Mouse (Mus musculus) forebrain, postnatal 0 days (tissue): Measurements from ENCODE around the gene Dcdc2a. TPM values are rescaled to one million over a fixed set of nuclear protein-coding genes. Genes with fewer than 3 reads are reported as not detected.

Source experiments
- ATAC-seq: fragments of 200-750 bp; cut with Nextera tagmentation; 2 replicates; pipeline ENCODE4 v1.8.0; 2017; ENCODE audit warnings: mild to moderate bottlenecking, moderate library complexity
- DNase-seq: peaks from one replicate; pipeline ENCODE4 v3.0.0-alpha.2; 2015
- H3K27ac ChIP-seq: fragments of 300-500 bp; sonication (generic); 2 replicates; pipeline ENCODE4 v1.5.1; 2014; ENCODE audit warnings: low read depth, mild to moderate bottlenecking, antibody characterized with exemption, low read length, moderate library complexity, mixed read lengths
- H3K27me3 ChIP-seq: fragments of 300-500 bp; sonication (generic); 2 replicates; pipeline ENCODE4 v1.6.1; 2014; ENCODE audit warnings: mild to moderate bottlenecking, low read length, mixed read lengths; ENCODE audit not compliant: insufficient read depth
- H3K36me3 ChIP-seq: fragments of 300-500 bp; sonication (generic); 2 replicates; pipeline ENCODE4 v1.6.1; 2014; ENCODE audit warnings: mild to moderate bottlenecking, moderate library complexity; ENCODE audit not compliant: insufficient read depth
- H3K4me1 ChIP-seq: fragments of 300-500 bp; sonication (generic); 2 replicates; pipeline ENCODE4 v1.6.1; 2014; ENCODE audit warnings: antibody characterized with exemption; ENCODE audit not compliant: insufficient read depth
- H3K4me2 ChIP-seq: fragments of 300-500 bp; sonication (generic); 2 replicates; pipeline ENCODE4 v1.6.1; 2014; ENCODE audit warnings: low read depth, mild to moderate bottlenecking, moderate library complexity
- H3K4me3 ChIP-seq: fragments of 300-500 bp; sonication (generic); 2 replicates; pipeline ENCODE4 v1.5.1; 2014; ENCODE audit warnings: low read depth, low read length, mixed read lengths
- H3K9ac ChIP-seq: fragments of 300-500 bp; sonication (generic); 2 replicates; pipeline ENCODE4 v1.6.1; 2014; ENCODE audit warnings: mild to moderate bottlenecking
- H3K9me3 ChIP-seq: fragments of 300-500 bp; sonication (generic); 2 replicates; pipeline ENCODE4 v1.6.1; 2016; ENCODE audit warnings: low read length
- CTCF ChIP-seq: sonication (generic); IDR thresholded peaks from 2 replicates; pipeline ENCODE4 v1.5.1; 2016; ENCODE audit warnings: antibody characterized with exemption, control low read depth, low read depth
- WGBS: fragments of 180-500 bp; shearing (Covaris S2); extraction: QIAGEN DNeasy Blood & Tissue Kit; methylation state at CpG from one replicate; pipeline ENCODE4 v1.1.7; 2014; 5-methylcytosine and 5-hydroxymethylcytosine counted together
- polyA plus RNA-seq: library from polyadenylated mRNA; unstranded; fragments of >200 nt; fragmentation: Nextera tagmentation; extraction: Ambion mirVana; gene quantifications from 2 replicates; pipeline ENCODE4 v1.2.1, GENCODE M21; 2015
- total RNA-seq: library from RNA; depleted of rRNA; stranded (reverse); fragments of >200 nt; gene quantifications from 2 replicates; pipeline ENCODE4 v1.2.3, GENCODE M21; 2014

The Dcdc2a gene
- total and polyA plus RNA-seq, 2 experiments from 2014 or later = 3.2 to 4.8 TPM

DNA sequence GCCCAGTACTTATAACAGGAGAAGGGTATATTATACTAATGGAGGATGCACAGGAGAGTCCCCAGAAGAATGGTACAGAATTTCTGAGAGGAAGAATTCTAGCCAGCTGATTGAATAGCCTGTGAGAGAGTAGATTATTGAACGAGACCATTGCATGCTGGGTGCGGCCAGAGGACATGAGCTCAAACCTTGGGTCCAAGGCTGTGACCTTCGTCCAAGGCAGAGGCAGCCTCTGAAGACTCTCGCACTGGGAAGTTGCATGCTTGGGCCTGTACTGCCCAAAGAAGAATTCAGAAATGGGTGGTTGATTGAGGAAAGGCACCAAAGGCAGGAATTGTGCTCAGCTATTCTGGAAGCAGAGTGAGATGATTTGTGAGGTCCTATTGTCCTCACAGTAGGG lies 38.0 kb downstream of the Dcdc2a start:
- TF ChIP-seq CTCF = no peak
- DNase-seq (no peak), ATAC-seq (no peak)
- no peak overlapping the region for H3K4me2 ChIP-seq
- H3K4me1 ChIP-seq = no peaks in the 10 kb centered on the region
- H3K4me3 ChIP-seq = no peak overlapping the region
- no peak overlapping the region for H3K27ac ChIP-seq
- no peaks in the 10 kb centered on the region for H3K36me3 ChIP-seq
- H3K27me3 ChIP-seq = no peaks in the 10 kb centered on the region
- H3K9ac ChIP-seq = no peak overlapping the region
- H3K9me3 ChIP-seq = no peaks in the 10 kb centered on the region
- 85% methylated on average over 4 of the region's 4 CpGs for WGBS

DNA sequence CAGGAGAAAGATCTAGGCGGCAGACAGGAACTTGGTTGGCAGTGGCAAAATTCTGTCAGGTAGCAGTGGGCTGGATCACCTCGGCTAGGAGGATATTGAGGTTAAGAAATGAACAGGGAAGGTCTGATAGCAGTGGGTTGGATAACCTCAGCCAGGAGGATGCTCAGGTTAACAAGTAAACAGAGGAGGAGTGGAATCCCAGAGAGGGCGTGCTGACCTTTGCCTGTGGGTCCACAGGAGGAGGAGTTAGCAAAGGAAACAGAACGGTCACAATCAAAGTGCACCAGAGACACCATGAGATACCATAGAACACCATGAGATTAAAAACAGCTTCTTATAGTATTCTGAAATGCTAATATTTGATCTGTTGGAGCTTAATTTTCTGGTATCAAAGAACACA lies 38.6 kb downstream of the Dcdc2a start:
- H3K36me3 ChIP-seq = no peaks in the 10 kb centered on the region
- no peak for ATAC-seq
- H3K9me3 ChIP-seq = no peaks in the 10 kb centered on the region
- DNase-seq = no peak
- no peak overlapping the region for H3K4me2 ChIP-seq
- 86% methylated on average over 4 of the region's 4 CpGs for WGBS
- H3K4me1 ChIP-seq = no peaks in the 10 kb centered on the region
- no peaks in the 10 kb centered on the region for H3K27me3 ChIP-seq
- no peak overlapping the region for H3K9ac ChIP-seq
- TF ChIP-seq CTCF = no peak
- H3K27ac ChIP-seq = no peak overlapping the region
- no peak overlapping the region for H3K4me3 ChIP-seq

DNA sequence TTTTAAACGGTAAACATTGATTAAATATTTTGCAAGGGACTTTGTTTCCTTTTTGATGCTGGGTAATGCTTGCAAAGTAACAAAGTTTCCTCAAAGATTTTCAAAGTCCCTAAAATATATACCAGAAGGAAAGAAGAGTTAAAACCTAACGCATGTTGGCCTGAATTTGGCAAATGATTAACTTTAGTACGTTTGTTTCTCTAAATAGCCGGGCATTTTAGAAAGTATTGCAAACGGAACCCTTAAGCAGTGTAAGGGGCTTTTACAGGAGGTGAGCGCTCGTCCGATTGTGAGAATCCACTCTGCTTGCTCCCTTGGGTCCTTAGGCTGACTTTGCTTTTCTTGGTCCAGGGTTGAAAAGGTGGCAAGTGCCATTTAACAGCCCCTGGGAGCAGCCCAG lies 41.5 kb downstream of the Dcdc2a start:
- Histone ChIP-seq H3K4me1 (no peaks in the 10 kb centered on the region), H3K4me3 (no peak overlapping the region), H3K4me2 (no peak overlapping the region), H3K9ac (no peak overlapping the region), H3K36me3 (no peaks in the 10 kb centered on the region), H3K27ac (no peak overlapping the region), H3K9me3 (no peaks in the 10 kb centered on the region), H3K27me3 (no peaks in the 10 kb centered on the region)
- ATAC-seq = no peak
- no peak for DNase-seq
- no peak for TF ChIP-seq CTCF
- WGBS = 89% methylated on average over 8 of the region's 8 CpGs

DNA sequence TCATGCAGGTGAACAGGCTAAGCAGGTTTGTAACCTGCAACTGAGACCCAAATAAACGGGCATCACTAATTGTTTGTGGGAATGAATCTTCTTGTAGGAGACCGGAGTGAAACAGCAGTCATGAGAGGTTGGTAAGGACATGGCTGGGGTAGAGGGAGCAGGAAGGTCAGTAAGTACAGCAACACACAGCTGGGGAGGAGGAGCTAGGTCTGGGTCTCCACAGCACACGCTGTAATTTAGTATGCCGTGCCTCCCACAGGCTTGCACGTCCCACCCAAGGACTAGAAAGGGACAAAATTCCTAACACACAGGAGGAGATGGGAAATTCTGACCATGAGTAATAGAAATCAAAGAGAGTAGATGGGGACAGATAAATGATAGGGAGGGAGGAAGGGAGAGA lies 42.8 kb downstream of the Dcdc2a start:
- no peaks in the 10 kb centered on the region for H3K27me3 ChIP-seq
- no peak overlapping the region for H3K4me3 ChIP-seq
- DNase-seq (no peak), ATAC-seq (no peak)
- H3K4me1 ChIP-seq = no peaks in the 10 kb centered on the region
- no peaks in the 10 kb centered on the region for H3K36me3 ChIP-seq
- 66% methylated on average over 5 of the region's 5 CpGs for WGBS
- H3K27ac ChIP-seq = no peak overlapping the region
- no peak overlapping the region for H3K9ac ChIP-seq
- TF ChIP-seq CTCF = no peak
- no peaks in the 10 kb centered on the region for H3K9me3 ChIP-seq
- H3K4me2 ChIP-seq = no peak overlapping the region

DNA sequence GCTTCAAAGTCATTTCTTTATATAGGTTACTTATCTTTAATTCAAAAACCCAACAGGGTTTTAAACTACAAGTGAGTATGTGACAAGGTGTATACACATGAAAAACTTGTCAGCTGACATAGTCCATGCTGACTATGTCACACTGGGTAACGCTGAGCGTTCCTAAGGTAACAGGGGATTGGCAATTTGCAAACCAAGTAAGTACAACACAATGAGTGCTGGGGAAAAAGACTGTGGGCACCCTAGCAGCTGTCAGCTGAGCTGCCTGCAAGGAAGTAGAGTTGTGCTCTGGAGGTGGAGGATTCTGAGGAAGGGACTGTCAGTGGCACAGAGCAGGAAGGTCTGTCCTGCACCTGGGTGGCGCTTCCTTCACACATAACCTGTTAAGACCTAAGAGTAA lies 43.7 kb downstream of the Dcdc2a start:
- H3K9me3 ChIP-seq = no peaks in the 10 kb centered on the region
- no peak for DNase-seq
- H3K4me1 ChIP-seq = no peaks in the 10 kb centered on the region
- H3K27me3 ChIP-seq = no peaks in the 10 kb centered on the region
- H3K9ac ChIP-seq = no peak overlapping the region
- H3K4me3 ChIP-seq = no peak overlapping the region
- no peak overlapping the region for H3K27ac ChIP-seq
- TF ChIP-seq CTCF = no peak
- 59% methylated on average over 3 of the region's 3 CpGs for WGBS
- ATAC-seq = peak; percentile 89
- no peaks in the 10 kb centered on the region for H3K36me3 ChIP-seq
- H3K4me2 ChIP-seq = no peak overlapping the region

DNA sequence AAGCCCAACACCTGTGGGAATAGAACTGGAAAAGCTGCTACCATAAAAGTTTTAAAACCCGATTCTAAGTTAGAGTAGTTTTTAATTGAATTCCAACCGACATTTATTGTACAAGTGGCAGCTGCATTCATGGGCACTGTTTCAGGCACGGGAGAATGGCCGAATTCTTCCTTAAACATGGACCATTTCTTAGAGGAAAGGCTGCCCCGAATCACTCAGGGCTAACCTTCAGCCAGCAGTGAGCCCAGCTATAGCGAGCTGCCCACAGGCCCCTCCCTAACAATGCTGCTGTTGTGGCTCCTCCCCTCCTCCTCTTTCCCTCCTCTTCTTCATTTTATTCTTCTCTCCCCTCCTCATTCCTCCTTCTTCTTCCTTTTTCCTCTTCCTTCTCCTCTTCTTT lies 44.8 kb downstream of the Dcdc2a start:
- Histone ChIP-seq H3K9me3 (no peaks in the 10 kb centered on the region), H3K36me3 (no peaks in the 10 kb centered on the region), H3K27me3 (no peaks in the 10 kb centered on the region), H3K4me2 (no peak overlapping the region), H3K27ac (no peak overlapping the region), H3K9ac (no peak overlapping the region), H3K4me3 (no peak overlapping the region), H3K4me1 (no peaks in the 10 kb centered on the region)
- ATAC-seq = no peak
- no peak for DNase-seq
- TF ChIP-seq CTCF = no peak
- WGBS = 75% methylated on average over 6 of the region's 6 CpGs

DNA sequence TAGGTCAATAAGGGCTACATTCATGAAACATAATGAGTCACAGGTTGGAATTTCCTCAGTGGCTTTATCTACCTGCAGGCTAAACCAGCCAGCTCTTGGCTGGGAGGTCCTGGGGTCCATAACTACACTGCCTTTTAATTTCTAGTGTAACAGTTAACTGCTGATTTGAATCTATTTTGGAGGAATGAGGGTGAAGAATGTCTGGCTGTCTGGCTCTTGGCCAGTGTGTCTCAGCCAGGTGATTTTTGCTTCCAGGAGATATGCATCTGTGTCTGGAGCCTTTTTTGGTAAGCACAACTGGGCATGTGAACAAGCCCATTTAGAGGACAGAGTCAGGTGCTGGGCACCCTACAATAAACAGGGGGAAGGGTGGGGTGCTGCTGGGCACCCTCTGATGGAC lies 49.9 kb downstream of the Dcdc2a start:
- no peak for TF ChIP-seq CTCF
- H3K4me2 ChIP-seq = no peak overlapping the region

DNA sequence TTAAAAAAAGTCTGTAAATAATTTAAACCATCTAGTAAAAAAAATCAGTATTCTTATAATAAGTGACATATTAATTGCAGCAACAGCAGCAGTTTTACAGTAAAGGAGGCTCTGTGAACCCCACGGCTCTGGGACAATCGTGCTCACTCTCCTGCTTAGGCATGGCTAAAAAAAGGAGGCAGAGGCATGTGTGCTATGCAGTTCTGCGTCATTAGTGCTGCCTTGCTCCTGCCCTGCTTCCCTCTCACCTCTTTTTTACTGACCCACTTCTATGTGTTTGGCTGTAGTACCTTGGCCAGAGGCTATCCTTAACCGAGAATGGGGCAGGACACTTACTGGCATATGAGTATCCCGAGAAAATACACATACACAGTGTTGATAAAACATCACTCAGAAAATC lies 50.9 kb downstream of the Dcdc2a start:
- no peaks in the 10 kb centered on the region for H3K27me3 ChIP-seq

More for the DNA sequence above, 49.9 kb downstream of the Dcdc2a start:
- Histone ChIP-seq H3K4me1 (no peaks in the 10 kb centered on the region), H3K27me3 (no peaks in the 10 kb centered on the region), H3K9ac (no peak overlapping the region), H3K36me3 (no peaks in the 10 kb centered on the region), H3K9me3 (no peaks in the 10 kb centered on the region), H3K27ac (no peak overlapping the region), H3K4me3 (no peak overlapping the region)
- DNase-seq (no peak), ATAC-seq (no peak)

More for the DNA sequence above, 50.9 kb downstream of the Dcdc2a start:
- no peaks in the 10 kb centered on the region for H3K4me1 ChIP-seq
- no peak for DNase-seq
- H3K4me3 ChIP-seq = no peak overlapping the region
- TF ChIP-seq CTCF = no peak
- ATAC-seq = no peak
- WGBS = 86% methylated on average over 5 of the region's 5 CpGs
- no peak overlapping the region for H3K4me2 ChIP-seq
- no peak overlapping the region for H3K9ac ChIP-seq
- no peak overlapping the region for H3K27ac ChIP-seq
- no peaks in the 10 kb centered on the region for H3K9me3 ChIP-seq
- H3K36me3 ChIP-seq = no peaks in the 10 kb centered on the region
